In genomic region chr19:15924866-15925718, GRCm38 (mm10) we compare ENCODE assay signal across 8 mouse cellular contexts. TPM values are rescaled to one million over a fixed set of nuclear protein-coding genes. Genes with fewer than 3 reads are reported as not detected.
A peak's percentile ranks its signal among the peaks of the same experiment; 100 is the strongest.
DNase-seq lines count a peak whose midpoint lies in the region; ATAC-seq lines count a peak whose summit lies in the region.

No protein-coding gene starts in this region.

- DNase-seq in adrenal gland, adult 2 months, result peak; percentile 94
- DNase-seq in embryo, embryonic 10.5 days (ENCODE audit: low spot score), result peak; percentile 96
- DNase-seq in gastrocnemius, postnatal 14 days, result peak; percentile 84
- DNase-seq in left cerebral cortex, postnatal 10 days (ENCODE audit: extremely low spot score in 1 of 2, low spot score in 2 of 2), result peak; percentile 91 to 93
- DNase-seq in right cerebral cortex, postnatal 10 days (ENCODE audit: low spot score in 2 of 2), result peak; percentile 95 to 97
- DNase-seq in urinary bladder, postnatal 36 days (ENCODE audit: low spot score in 2 of 2), result peak; percentile 70 to 84

- ATAC-seq in inflammation-experienced regulatory T-cells, adult 6 months, result peak; percentile 95
- peak; percentile 90 for ATAC-seq in megakaryocyte progenitor cell, adult 5-6 weeks (replicated peaks; ENCODE audit: poor library complexity)

- intact Hi-C loops in gastrocnemius, postnatal 14 days (cut with DNase I; ENCODE audit: low total_unique reads), result no loop called here
- intact Hi-C loops in left cerebral cortex, postnatal 10 days (cut with DNase I), result no loop called here

RNA-seq across cellular contexts. Expression of gene Psat1, which starts 22.0 kb away (rescaled TPM):
- total RNA-seq in adrenal gland, adult 2 months (2021), result 100 to 1,000 TPM in 1 of 2 experiments, 10 to 100 TPM in 1; 33.2 to 130 TPM
- 7.1 and 7.6 TPM in 2 replicates for polyA plus RNA-seq in adrenal gland, adult 2 months (2012; rRNA removed)
- 10 to 100 TPM in 1 of 2 experiments, 1 to 10 TPM in 1; 7.3 to 12.1 TPM for total RNA-seq in gastrocnemius, postnatal 14 days (2021)
- 10 to 100 TPM; 41.8 to 72.6 (median 54.3) TPM for polyA plus RNA-seq in inflammation-experienced regulatory T-cells, adult 6 months (2017; shearing (Covaris generic))
- total RNA-seq in left cerebral cortex, postnatal 10 days (2021), result 10 to 100 TPM; 92.8 to 94.9 TPM
- 130 and 136 TPM in 2 replicates for total RNA-seq in megakaryocyte progenitor cell, adult 5-6 weeks (2015)
- total RNA-seq in megakaryocyte progenitor cell, adult 5-6 weeks (2017), result 99.4 and 103 TPM in 2 replicates

RNA-seq across cellular contexts. Expression of gene Cep78, which starts 59.7 kb away (rescaled TPM):
- 1 to 10 TPM; 6.9 to 8.8 TPM for total RNA-seq in adrenal gland, adult 2 months (2021)
- 4.7 and 5.7 TPM in 2 replicates for polyA plus RNA-seq in adrenal gland, adult 2 months (2012; rRNA removed)
- 1 to 10 TPM; 2.4 to 2.7 TPM for total RNA-seq in gastrocnemius, postnatal 14 days (2021)
- 1 to 10 TPM; 2.6 to 3.7 (median 3.0) TPM for polyA plus RNA-seq in inflammation-experienced regulatory T-cells, adult 6 months (2017; shearing (Covaris generic))
- total RNA-seq in left cerebral cortex, postnatal 10 days (2021), result 10 to 100 TPM; 12.8 to 13.6 TPM
- 13.0 and 17.4 TPM in 2 replicates for total RNA-seq in megakaryocyte progenitor cell, adult 5-6 weeks (2015)
- total RNA-seq in megakaryocyte progenitor cell, adult 5-6 weeks (2017), result 17.8 and 25.2 TPM in 2 replicates

Comparison
In these comparisons a context has a peak if more than half of its experiments do, and no peak if none do; other contexts are left out.
1. Peak in every context shown above with its lines: DNase-seq and ATAC-seq.